10 mouse cellular contexts compared by ENCODE assay signal in genomic region chr3:129622120-129622519, GRCm38 (mm10).
DNase-seq lines count a peak whose midpoint lies in the region; ATAC-seq and TF ChIP-seq lines count a peak whose summit lies in the region.
"Had no signal": no experiment of that assay in that cellular context is flagged by ENCODE, and none has a peak within 500 bp of the region (broad histone marks: within the 10 kb centered on the region; RNA-seq: fewer than 3 reads in every experiment).

No protein-coding gene starts in this region.

- no peak overlapping the region for H3K4me3 ChIP-seq in embryonic facial prominence, embryonic 11.5 days (ENCODE audit: low read depth, low read length)
- no peak overlapping the region for H3K4me3 ChIP-seq in embryonic facial prominence, embryonic 10.5 days
- H3K4me3 ChIP-seq in testis, adult 2 months (ENCODE audit: control insufficient read depth, low read depth, low read length) = no peak overlapping the region
- H3K4me3 ChIP-seq in heart, embryonic 11.5 days (ENCODE audit: low read depth, low read length) = no peak overlapping the region
- H3K4me3 ChIP-seq: hindbrain, embryonic 15.5 days had no signal

- TF ChIP-seq POLR2A in testis, adult 2 months (IDR thresholded peaks at IDR 0.05; ENCODE audit: control insufficient read depth, low read depth, low read length) = no peak

- no peak overlapping the region for H3K27ac ChIP-seq in embryonic facial prominence, embryonic 11.5 days (replicated peaks; ENCODE audit: low read depth, low read length)
- no peak overlapping the region for H3K27ac ChIP-seq in embryonic facial prominence, embryonic 10.5 days (replicated peaks)
- no peak overlapping the region for H3K27ac ChIP-seq in testis, adult 2 months (ENCODE audit: control insufficient read depth, insufficient read depth, low read depth, low read length)
- H3K27ac ChIP-seq in heart, embryonic 11.5 days (ENCODE audit: low read depth, low read length) = no peak overlapping the region
- H3K27ac ChIP-seq: hindbrain, embryonic 15.5 days had no signal

- DNase-seq in embryonic facial prominence, embryonic 11.5 days (ENCODE audit: low spot score) = peak; percentile 19
- no peak for DNase-seq in embryonic facial prominence, embryonic 10.5 days (ENCODE audit: low spot score)
- no peak for DNase-seq in testis, postnatal 14 days (ENCODE audit: low spot score)
- peak; percentile 50 for DNase-seq in kidney, adult 9 months
- peak; percentile 69 for DNase-seq in thymus, postnatal 4 days
- DNase-seq in urinary bladder, postnatal 14 days (ENCODE audit: low spot score) = no peak
- DNase-seq: lung, postnatal 10 days had no signal

- H3K9me3 ChIP-seq in embryonic facial prominence, embryonic 11.5 days (replicated peaks; ENCODE audit: control insufficient read depth, low read length) = no peaks in the 10 kb centered on the region
- H3K9me3 ChIP-seq in embryonic facial prominence, embryonic 10.5 days = no peaks in the 10 kb centered on the region
- no peaks in the 10 kb centered on the region for H3K9me3 ChIP-seq in heart, embryonic 11.5 days (replicated peaks; ENCODE audit: control insufficient read depth, low read length)
- H3K9me3 ChIP-seq: hindbrain, embryonic 15.5 days had no signal

- H3K9ac ChIP-seq in embryonic facial prominence, embryonic 11.5 days (replicated peaks; ENCODE audit: low read length) = no peak overlapping the region
- no peak overlapping the region for H3K9ac ChIP-seq in heart, embryonic 11.5 days (ENCODE audit: low read depth, low read length)
- H3K9ac ChIP-seq: hindbrain, embryonic 15.5 days had no signal

- no peak overlapping the region for H3K4me2 ChIP-seq in embryonic facial prominence, embryonic 11.5 days (ENCODE audit: low read depth, low read length)
- H3K4me2 ChIP-seq in heart, embryonic 11.5 days = no peak overlapping the region
- H3K4me2 ChIP-seq: hindbrain, embryonic 15.5 days had no signal

- no peaks in the 10 kb centered on the region for H3K27me3 ChIP-seq in embryonic facial prominence, embryonic 11.5 days (ENCODE audit: control insufficient read depth, insufficient read depth, low read length)
- no peaks in the 10 kb centered on the region for H3K27me3 ChIP-seq in embryonic facial prominence, embryonic 10.5 days (replicated peaks; ENCODE audit: low read depth, poor library complexity, severe bottlenecking)
- no peaks in the 10 kb centered on the region for H3K27me3 ChIP-seq in testis, adult 2 months (ENCODE audit: control insufficient read depth, insufficient read depth, low read length)
- no peaks in the 10 kb centered on the region for H3K27me3 ChIP-seq in heart, embryonic 11.5 days (ENCODE audit: control insufficient read depth, insufficient read depth, low read length)
- H3K27me3 ChIP-seq: hindbrain, embryonic 15.5 days had no signal

- no peaks in the 10 kb centered on the region for H3K36me3 ChIP-seq in embryonic facial prominence, embryonic 11.5 days (replicated peaks; ENCODE audit: control insufficient read depth, insufficient read depth, low read depth, low read length)
- peaks cover 57% of the 10 kb centered on the region for H3K36me3 ChIP-seq in embryonic facial prominence, embryonic 10.5 days (replicated peaks)
- no peaks in the 10 kb centered on the region for H3K36me3 ChIP-seq in testis, adult 2 months (ENCODE audit: control insufficient read depth, insufficient read depth, low read length)
- no peaks in the 10 kb centered on the region for H3K36me3 ChIP-seq in heart, embryonic 11.5 days (ENCODE audit: control insufficient read depth, insufficient read depth, low read length)
- H3K36me3 ChIP-seq: hindbrain, embryonic 15.5 days had no signal

- 70% methylated on average over 9 of the region's 9 CpGs for WGBS in embryonic facial prominence, embryonic 11.5 days
- 74% methylated on average over 9 of the region's 9 CpGs for WGBS in embryonic facial prominence, embryonic 10.5 days
- 71% methylated on average over 9 of the region's 9 CpGs for WGBS in heart, embryonic 11.5 days (ENCODE audit: insufficient replicate concordance)

- ATAC-seq in embryonic facial prominence, embryonic 11.5 days (replicated peaks; ENCODE audit: insufficient number of reproducible peaks, low FRiP score, low TSS enrichment, low read depth) = no peak
- no peak for ATAC-seq in heart, embryonic 11.5 days (replicated peaks; ENCODE audit: insufficient number of reproducible peaks, low FRiP score, low TSS enrichment)

- TF ChIP-seq CTCF in testis, adult 2 months (IDR thresholded peaks at IDR 0.05; ENCODE audit: control insufficient read depth, insufficient read depth, insufficient replicate concordance, low read depth, low read length) = peak; percentile 68; the same call in 1 of the 2 replicates

- H3K4me1 ChIP-seq in embryonic facial prominence, embryonic 11.5 days (ENCODE audit: control insufficient read depth, insufficient read depth, low read length) = no peaks in the 10 kb centered on the region
- H3K4me1 ChIP-seq in embryonic facial prominence, embryonic 10.5 days = 0 out of 2 replicates have a peak, but pooled peaks cover 3% of the 10 kb centered on the region
- no peaks in the 10 kb centered on the region for H3K4me1 ChIP-seq in testis, adult 2 months (ENCODE audit: control insufficient read depth, insufficient read depth, low read length)
- peaks cover 10% of the 10 kb centered on the region; the same call in 1 of the 2 replicates for H3K4me1 ChIP-seq in heart, embryonic 11.5 days (ENCODE audit: control insufficient read depth, insufficient read depth, low read length)
- H3K4me1 ChIP-seq: hindbrain, embryonic 15.5 days had no signal

Comparison
In these comparisons a context has a peak if more than half of its experiments do, and no peak if none do; other contexts are left out.
1. DNase-seq: peak in embryonic facial prominence, embryonic 11.5 days (single experiment), kidney, adult 9 months (single experiment) and thymus, postnatal 4 days (single experiment); none in embryonic facial prominence, embryonic 10.5 days (single experiment), testis, postnatal 14 days (single experiment) and urinary bladder, postnatal 14 days (single experiment).